Mouse (Mus musculus): ENCODE measurements at regions not wholly inside any gene's neighbourhood (a gene's known extent, or its start where the extent isn't known, plus 50 kb on each side); places are given as distances from the start of the nearest gene placed in this dataset.

GRCm38 (mm10) chr3:53343638-53344037 lies 119.5 kb downstream of the Nhlrc3 start:
- no peak overlapping the region for H3K9ac ChIP-seq
- no peaks in the 10 kb centered on the region for H3K36me3 ChIP-seq (replicated peaks; ENCODE audit: control insufficient read depth, insufficient read depth)
- H3K4me3 ChIP-seq (replicated peaks; ENCODE audit: low read length), result no peak overlapping the region
- no peaks in the 10 kb centered on the region for H3K9me3 ChIP-seq (ENCODE audit: control insufficient read depth, low read length)
- H3K27me3 ChIP-seq (ENCODE audit: control insufficient read depth, insufficient read depth, low read length), result no peaks in the 10 kb centered on the region
- WGBS, result 87% methylated on average over 6 of the region's 6 CpGs
- DNase-seq (ENCODE audit: low spot score), result no peak
- no peak for ATAC-seq (ENCODE audit: low FRiP score)
- H3K27ac ChIP-seq, result no peak overlapping the region
- H3K4me1 ChIP-seq (replicated peaks; ENCODE audit: control insufficient read depth, insufficient read depth, low read length), result no peaks in the 10 kb centered on the region
- H3K4me2 ChIP-seq (replicated peaks), result no peak overlapping the region

- Histone ChIP-seq H3K9me3 (ENCODE audit: control insufficient read depth, low read length) (no peaks in the 10 kb centered on the region), H3K9ac (no peak overlapping the region), H3K4me1 (replicated peaks; ENCODE audit: control insufficient read depth, insufficient read depth, low read length) (no peaks in the 10 kb centered on the region), H3K36me3 (replicated peaks; ENCODE audit: control insufficient read depth, insufficient read depth) (no peaks in the 10 kb centered on the region), H3K4me2 (replicated peaks) (no peak overlapping the region), H3K27ac (no peak overlapping the region; the same call in 1 of the 2 replicates), H3K27me3 (ENCODE audit: control insufficient read depth, insufficient read depth, low read length) (no peaks in the 10 kb centered on the region), H3K4me3 (replicated peaks; ENCODE audit: low read length) (no peak overlapping the region)
- DNase-seq (ENCODE audit: low spot score) (no peak), ATAC-seq (ENCODE audit: low FRiP score) (peak; percentile 54; the same call in 1 of the 2 replicates)
- WGBS, result 54% methylated on average over 22 of the region's 22 CpGs
Measured at GRCm38 (mm10) chr3:53341304-53342206, 121.6 kb downstream of the Nhlrc3 start.

- no peak overlapping the region for H3K4me2 ChIP-seq (replicated peaks)
Measured at GRCm38 (mm10) chr3:53338571-53338970, 124.6 kb downstream of the Nhlrc3 start.

GRCm38 (mm10) chr3:53334051-53334450 lies 129.1 kb downstream of the Nhlrc3 start:
- Histone ChIP-seq H3K36me3 (replicated peaks; ENCODE audit: control insufficient read depth, insufficient read depth) (no peaks in the 10 kb centered on the region), H3K4me3 (replicated peaks; ENCODE audit: low read length) (no peak overlapping the region), H3K9me3 (ENCODE audit: control insufficient read depth, low read length) (no peaks in the 10 kb centered on the region), H3K4me1 (replicated peaks; ENCODE audit: control insufficient read depth, insufficient read depth, low read length) (peaks cover 6% of the 10 kb centered on the region), H3K27me3 (ENCODE audit: control insufficient read depth, insufficient read depth, low read length) (no peaks in the 10 kb centered on the region), H3K4me2 (replicated peaks) (peak overlapping the region; percentile 8; the same call in 1 of the 2 replicates), H3K27ac (0 out of 2 replicates have a peak overlapping the region, but pooled peaks have one; percentile 26), H3K9ac (no peak overlapping the region)
- WGBS, result 56% methylated on average over 11 of the region's 11 CpGs
- no peak for ATAC-seq (ENCODE audit: low FRiP score)
- DNase-seq (ENCODE audit: low spot score), result no peak

More at GRCm38 (mm10) chr3:53338571-53338970, 124.6 kb downstream of the Nhlrc3 start:
- DNase-seq (ENCODE audit: low spot score) (no peak), ATAC-seq (ENCODE audit: low FRiP score) (peak; percentile 75; the same call in 1 of the 2 replicates)
- H3K4me1 ChIP-seq (replicated peaks; ENCODE audit: control insufficient read depth, insufficient read depth, low read length), result peaks cover 6% of the 10 kb centered on the region
- no peaks in the 10 kb centered on the region for H3K36me3 ChIP-seq (replicated peaks; ENCODE audit: control insufficient read depth, insufficient read depth)
- H3K4me3 ChIP-seq (replicated peaks; ENCODE audit: low read length), result no peak overlapping the region
- no peak overlapping the region for H3K9ac ChIP-seq
- WGBS, result 63% methylated on average over 7 of the region's 7 CpGs
- H3K9me3 ChIP-seq (ENCODE audit: control insufficient read depth, low read length), result no peaks in the 10 kb centered on the region
- no peak overlapping the region for H3K27ac ChIP-seq
- no peaks in the 10 kb centered on the region for H3K27me3 ChIP-seq (ENCODE audit: control insufficient read depth, insufficient read depth, low read length)

- WGBS, result 61% methylated on average over 3 of the region's 3 CpGs
- H3K27ac ChIP-seq, result no peak overlapping the region
- peaks cover 16% of the 10 kb centered on the region for H3K4me1 ChIP-seq (replicated peaks; ENCODE audit: control insufficient read depth, insufficient read depth, low read length)
Measured at GRCm38 (mm10) chr3:53329528-53329927, 133.6 kb downstream of the Nhlrc3 start.

GRCm38 (mm10) chr3:53327424-53327823 lies 135.7 kb downstream of the Nhlrc3 start:
- Histone ChIP-seq H3K27me3 (ENCODE audit: control insufficient read depth, insufficient read depth, low read length) (no peaks in the 10 kb centered on the region), H3K9me3 (ENCODE audit: control insufficient read depth, low read length) (no peaks in the 10 kb centered on the region), H3K36me3 (replicated peaks; ENCODE audit: control insufficient read depth, insufficient read depth) (no peaks in the 10 kb centered on the region), H3K4me1 (replicated peaks; ENCODE audit: control insufficient read depth, insufficient read depth, low read length) (peaks cover 17% of the 10 kb centered on the region), H3K4me3 (replicated peaks; ENCODE audit: low read length) (no peak overlapping the region), H3K9ac (no peak overlapping the region), H3K27ac (peak overlapping the region; percentile 21; the same call in 1 of the 2 replicates), H3K4me2 (replicated peaks) (no peak overlapping the region)
- WGBS, result 17% methylated on average over 5 of the region's 5 CpGs
- no peak for ATAC-seq (ENCODE audit: low FRiP score)
- no peak for DNase-seq (ENCODE audit: low spot score)

More at GRCm38 (mm10) chr3:53329528-53329927, 133.6 kb downstream of the Nhlrc3 start:
- H3K9me3 ChIP-seq (ENCODE audit: control insufficient read depth, low read length), result no peaks in the 10 kb centered on the region
- ATAC-seq (ENCODE audit: low FRiP score) (no peak), DNase-seq (ENCODE audit: low spot score) (peak; percentile 66)
- H3K4me3 ChIP-seq (replicated peaks; ENCODE audit: low read length), result no peak overlapping the region
- no peak overlapping the region for H3K4me2 ChIP-seq (replicated peaks)
- H3K9ac ChIP-seq, result no peak overlapping the region
- no peaks in the 10 kb centered on the region for H3K36me3 ChIP-seq (replicated peaks; ENCODE audit: control insufficient read depth, insufficient read depth)
- H3K27me3 ChIP-seq (ENCODE audit: control insufficient read depth, insufficient read depth, low read length), result no peaks in the 10 kb centered on the region

GRCm38 (mm10) chr3:53326967-53327366 lies 136.2 kb downstream of the Nhlrc3 start:
- Histone ChIP-seq H3K4me3 (replicated peaks; ENCODE audit: low read length) (no peak overlapping the region), H3K9ac (no peak overlapping the region), H3K27ac (peak overlapping the region; percentile 21; the same call in 1 of the 2 replicates), H3K4me1 (replicated peaks; ENCODE audit: control insufficient read depth, insufficient read depth, low read length) (peaks cover 17% of the 10 kb centered on the region), H3K27me3 (ENCODE audit: control insufficient read depth, insufficient read depth, low read length) (no peaks in the 10 kb centered on the region), H3K4me2 (replicated peaks) (no peak overlapping the region), H3K9me3 (ENCODE audit: control insufficient read depth, low read length) (no peaks in the 10 kb centered on the region), H3K36me3 (replicated peaks; ENCODE audit: control insufficient read depth, insufficient read depth) (no peaks in the 10 kb centered on the region)
- ATAC-seq (ENCODE audit: low FRiP score) (no peak), DNase-seq (ENCODE audit: low spot score) (no peak)
- WGBS, result 45% methylated on average over 7 of the region's 7 CpGs

GRCm38 (mm10) chr3:53325080-53325479 lies 138.1 kb downstream of the Nhlrc3 start:
- no peak overlapping the region for H3K4me2 ChIP-seq (replicated peaks)
- H3K36me3 ChIP-seq (replicated peaks; ENCODE audit: control insufficient read depth, insufficient read depth), result no peaks in the 10 kb centered on the region
- ATAC-seq (ENCODE audit: low FRiP score), result no peak
- no peaks in the 10 kb centered on the region for H3K9me3 ChIP-seq (ENCODE audit: control insufficient read depth, low read length)
- no peak overlapping the region for H3K4me3 ChIP-seq (replicated peaks; ENCODE audit: low read length)
- peaks cover 17% of the 10 kb centered on the region for H3K4me1 ChIP-seq (replicated peaks; ENCODE audit: control insufficient read depth, insufficient read depth, low read length)
- no peak overlapping the region for H3K9ac ChIP-seq
- no peak for DNase-seq (ENCODE audit: low spot score)
- H3K27ac ChIP-seq, result no peak overlapping the region
- H3K27me3 ChIP-seq (ENCODE audit: control insufficient read depth, insufficient read depth, low read length), result no peaks in the 10 kb centered on the region
- 97% methylated on average over 7 of the region's 7 CpGs for WGBS

GRCm38 (mm10) chr3:53324386-53324785 lies 138.7 kb downstream of the Nhlrc3 start:
- ATAC-seq (ENCODE audit: low FRiP score) (peak; percentile 60), DNase-seq (ENCODE audit: low spot score) (no peak)
- peaks cover 17% of the 10 kb centered on the region for H3K4me1 ChIP-seq (replicated peaks; ENCODE audit: control insufficient read depth, insufficient read depth, low read length)
- H3K36me3 ChIP-seq (replicated peaks; ENCODE audit: control insufficient read depth, insufficient read depth), result no peaks in the 10 kb centered on the region
- no peak overlapping the region for H3K9ac ChIP-seq
- 39% methylated on average over 13 of the region's 13 CpGs for WGBS
- H3K9me3 ChIP-seq (ENCODE audit: control insufficient read depth, low read length), result no peaks in the 10 kb centered on the region
- H3K4me2 ChIP-seq (replicated peaks), result peak overlapping the region; percentile 27
- H3K4me3 ChIP-seq (replicated peaks; ENCODE audit: low read length), result no peak overlapping the region
- H3K27me3 ChIP-seq (ENCODE audit: control insufficient read depth, insufficient read depth, low read length), result no peaks in the 10 kb centered on the region
- no peak overlapping the region for H3K27ac ChIP-seq

Measured in hindbrain, embryonic 14.5 days (tissue).